ENCODE assay signal across 13 mouse cellular contexts in genomic region chr1:118343649-118344435, GRCm38 (mm10). TPM values are rescaled to one million over a fixed set of nuclear protein-coding genes. Genes with fewer than 3 reads are reported as not detected.
DNase-seq lines count a peak whose midpoint lies in the region; ATAC-seq and TF ChIP-seq lines count a peak whose summit lies in the region.
"Had no signal": no experiment of that assay in that cellular context is flagged by ENCODE, and none has a peak within 500 bp of the region (broad histone marks: within the 10 kb centered on the region; RNA-seq: fewer than 3 reads in every experiment).

No protein-coding gene starts in this region.

- no peak for TF ChIP-seq EP300 in lung, postnatal 0 days (IDR thresholded peaks at IDR 0.05)

- H3K27me3 ChIP-seq in intestine, postnatal 0 days (replicated peaks; ENCODE audit: control insufficient read depth, insufficient read depth, low read length): no peaks in the 10 kb centered on the region
- H3K27me3 ChIP-seq in intestine, embryonic 16.5 days (replicated peaks; ENCODE audit: control insufficient read depth, insufficient read depth, low read length): no peaks in the 10 kb centered on the region
- H3K27me3 ChIP-seq in kidney, embryonic 16.5 days (ENCODE audit: insufficient read depth, low read length): no peaks in the 10 kb centered on the region
- no peaks in the 10 kb centered on the region for H3K27me3 ChIP-seq in lung, postnatal 0 days (replicated peaks; ENCODE audit: insufficient read depth, low read length)
- H3K27me3 ChIP-seq: embryonic facial prominence, embryonic 15.5 days had no signal

- ATAC-seq in intestine, postnatal 0 days: no peak
- ATAC-seq in intestine, embryonic 16.5 days: no peak
- peak; percentile 91 for ATAC-seq in kidney, embryonic 16.5 days (ENCODE audit: low FRiP score, low TSS enrichment)
- ATAC-seq in lung, postnatal 0 days: peak; percentile 55
- ATAC-seq: CD4-positive, CD25-positive, alpha-beta regulatory T cell, adult 4 months had no signal

- WGBS in intestine, postnatal 0 days: 36% methylated on average over 6 of the region's 6 CpGs
- 33% methylated on average over 6 of the region's 6 CpGs for WGBS in intestine, embryonic 16.5 days
- 25% methylated on average over 6 of the region's 6 CpGs for WGBS in kidney, embryonic 16.5 days
- 29% methylated on average over 6 of the region's 6 CpGs for WGBS in lung, postnatal 0 days

- no peaks in the 10 kb centered on the region for H3K4me1 ChIP-seq in intestine, postnatal 0 days (replicated peaks; ENCODE audit: control insufficient read depth, insufficient read depth, low read length)
- no peaks in the 10 kb centered on the region for H3K4me1 ChIP-seq in intestine, embryonic 16.5 days (ENCODE audit: control insufficient read depth, insufficient read depth, low read length)
- peaks cover 14% of the 10 kb centered on the region for H3K4me1 ChIP-seq in kidney, embryonic 16.5 days (ENCODE audit: insufficient read depth, low read length)
- H3K4me1 ChIP-seq in lung, postnatal 0 days (ENCODE audit: insufficient read depth, low read depth, low read length): no peaks in the 10 kb centered on the region

- DNase-seq in embryo, embryonic 11 days: peak; percentile 34
- DNase-seq in lung, postnatal 0 days (ENCODE audit: low spot score): peak; percentile 34
- DNase-seq in right cerebral cortex, postnatal 25 days: no peak
- no peak for DNase-seq in right cerebral cortex, adult 18-20 months
- DNase-seq in ovary, adult 18-20 months (ENCODE audit: low spot score): no peak
- DNase-seq: right cerebral cortex, postnatal 14 days; thymus, adult 18-20 months had no signal

- H3K4me2 ChIP-seq in intestine, postnatal 0 days (replicated peaks; ENCODE audit: low read depth): no peak overlapping the region
- H3K4me2 ChIP-seq in intestine, embryonic 16.5 days (ENCODE audit: low read depth, low read length): no peak overlapping the region
- H3K4me2 ChIP-seq in kidney, embryonic 16.5 days (replicated peaks; ENCODE audit: low read depth, low read length): no peak overlapping the region
- H3K4me2 ChIP-seq in lung, postnatal 0 days (replicated peaks; ENCODE audit: low read depth, low read length): no peak overlapping the region
- H3K4me2 ChIP-seq: embryonic facial prominence, embryonic 15.5 days had no signal

- no peak overlapping the region for H3K9ac ChIP-seq in intestine, postnatal 0 days (ENCODE audit: low read depth, low read length)
- no peak overlapping the region for H3K9ac ChIP-seq in intestine, embryonic 16.5 days (ENCODE audit: low read depth, low read length)
- H3K9ac ChIP-seq in kidney, embryonic 16.5 days (replicated peaks; ENCODE audit: low read length): no peak overlapping the region
- H3K9ac ChIP-seq in lung, postnatal 0 days (replicated peaks; ENCODE audit: low read depth): no peak overlapping the region
- H3K9ac ChIP-seq: embryonic facial prominence, embryonic 15.5 days; liver, embryonic 14.5 days had no signal

- H3K36me3 ChIP-seq in intestine, postnatal 0 days (ENCODE audit: control insufficient read depth, insufficient read depth): no peaks in the 10 kb centered on the region
- no peaks in the 10 kb centered on the region for H3K36me3 ChIP-seq in intestine, embryonic 16.5 days (ENCODE audit: control insufficient read depth, insufficient read depth, low read length)
- H3K36me3 ChIP-seq in kidney, embryonic 16.5 days (ENCODE audit: insufficient read depth, low read length): no peaks in the 10 kb centered on the region
- no peaks in the 10 kb centered on the region for H3K36me3 ChIP-seq in lung, postnatal 0 days (ENCODE audit: insufficient read depth, low read length)
- H3K36me3 ChIP-seq: embryonic facial prominence, embryonic 15.5 days had no signal

- H3K27ac ChIP-seq in intestine, postnatal 0 days (ENCODE audit: low read depth, low read length): no peak overlapping the region
- no peak overlapping the region for H3K27ac ChIP-seq in intestine, embryonic 16.5 days (ENCODE audit: low read length)
- H3K27ac ChIP-seq in kidney, embryonic 16.5 days (ENCODE audit: low read length): peak overlapping the region; percentile 53
- H3K27ac ChIP-seq in lung, postnatal 0 days (ENCODE audit: low read length): no peak overlapping the region
- H3K27ac ChIP-seq: embryonic facial prominence, embryonic 15.5 days; liver, embryonic 14.5 days had no signal

- no peaks in the 10 kb centered on the region for H3K9me3 ChIP-seq in intestine, postnatal 0 days (ENCODE audit: control insufficient read depth)
- no peaks in the 10 kb centered on the region for H3K9me3 ChIP-seq in intestine, embryonic 16.5 days (ENCODE audit: control insufficient read depth, low read length)
- no peaks in the 10 kb centered on the region for H3K9me3 ChIP-seq in kidney, embryonic 16.5 days (ENCODE audit: low read length)
- no peaks in the 10 kb centered on the region for H3K9me3 ChIP-seq in lung, postnatal 0 days (ENCODE audit: low read length)
- H3K9me3 ChIP-seq: embryonic facial prominence, embryonic 15.5 days had no signal

- peak; percentile 28 for TF ChIP-seq CTCF in intestine, postnatal 0 days (IDR thresholded peaks at IDR 0.05; ENCODE audit: low read depth)
- peak; percentile 44 for TF ChIP-seq CTCF in lung, postnatal 0 days (IDR thresholded peaks at IDR 0.05)

- H3K4me3 ChIP-seq in intestine, postnatal 0 days (ENCODE audit: low read depth, low read length): no peak overlapping the region
- no peak overlapping the region for H3K4me3 ChIP-seq in intestine, embryonic 16.5 days (ENCODE audit: low read length)
- H3K4me3 ChIP-seq in kidney, embryonic 16.5 days (ENCODE audit: low read length): no peak overlapping the region
- H3K4me3 ChIP-seq in lung, postnatal 0 days (ENCODE audit: low read depth, low read length): no peak overlapping the region
- H3K4me3 ChIP-seq: embryonic facial prominence, embryonic 15.5 days had no signal

RNA-seq across cellular contexts. Expression of gene Nifk, which starts 22.2 kb away (rescaled TPM):
- 38.0 and 41.4 TPM in 2 replicates for polyA plus RNA-seq in intestine, postnatal 0 days (2015; fragmentation: Nextera tagmentation; extraction: Ambion mirVana)
- polyA plus RNA-seq in intestine, embryonic 16.5 days (2015; fragmentation: Nextera tagmentation; extraction: Ambion mirVana): 74.1 and 81.6 TPM in 2 replicates
- 82.4 and 84.3 TPM in 2 replicates for polyA plus RNA-seq in kidney, embryonic 16.5 days (2015; fragmentation: Nextera tagmentation; extraction: Ambion mirVana)
- 30.7 and 32.4 TPM in 2 replicates for polyA plus RNA-seq in lung, postnatal 0 days (2015; fragmentation: Nextera tagmentation; extraction: Ambion mirVana)

RNA-seq across cellular contexts. Expression of gene Tsn, which starts 32.3 kb away (rescaled TPM):
- polyA plus RNA-seq in intestine, postnatal 0 days (2015; fragmentation: Nextera tagmentation; extraction: Ambion mirVana): 138 TPM in 2 replicates
- 215 and 239 TPM in 2 replicates for polyA plus RNA-seq in intestine, embryonic 16.5 days (2015; fragmentation: Nextera tagmentation; extraction: Ambion mirVana)
- polyA plus RNA-seq in kidney, embryonic 16.5 days (2015; fragmentation: Nextera tagmentation; extraction: Ambion mirVana): 288 and 291 TPM in 2 replicates
- polyA plus RNA-seq in lung, postnatal 0 days (2015; fragmentation: Nextera tagmentation; extraction: Ambion mirVana): 226 and 232 TPM in 2 replicates

RNA-seq across cellular contexts. Expression of gene Clasp1, which starts 45.0 kb away (rescaled TPM):
- polyA plus RNA-seq in intestine, postnatal 0 days (2015; fragmentation: Nextera tagmentation; extraction: Ambion mirVana): 8.7 and 11.5 TPM in 2 replicates
- polyA plus RNA-seq in intestine, embryonic 16.5 days (2015; fragmentation: Nextera tagmentation; extraction: Ambion mirVana): 24.0 and 24.9 TPM in 2 replicates
- 38.2 and 46.0 TPM in 2 replicates for polyA plus RNA-seq in kidney, embryonic 16.5 days (2015; fragmentation: Nextera tagmentation; extraction: Ambion mirVana)
- polyA plus RNA-seq in lung, postnatal 0 days (2015; fragmentation: Nextera tagmentation; extraction: Ambion mirVana): 14.8 and 19.6 TPM in 2 replicates

Comparison
In these comparisons a context has a peak if more than half of its experiments do, and no peak if none do; other contexts are left out.
1. ATAC-seq: peak in kidney, embryonic 16.5 days (single experiment) and lung, postnatal 0 days (single experiment); none in intestine, postnatal 0 days (single experiment) and intestine, embryonic 16.5 days (single experiment).
2. DNase-seq: peak in embryo, embryonic 11 days (single experiment) and lung, postnatal 0 days (single experiment); none in right cerebral cortex, postnatal 25 days (single experiment), right cerebral cortex, adult 18-20 months (single experiment) and ovary, adult 18-20 months (single experiment).